Mouse (Mus musculus): ENCODE measurements around the gene Kcna10.

- TF ChIP-seq POLR2A (IDR thresholded peaks at IDR 0.05; ENCODE audit: insufficient read depth, low read depth, low read length) (no peak), CTCF (IDR thresholded peaks at IDR 0.05) (peak; percentile 75)
These were observed 5.5 kb downstream of the Kcna10 start for GRCm38 (mm10) chr3:107188226-107188899.

Measured in heart, adult 2 months (tissue).